Mouse (Mus musculus): ENCODE measurements around the gene Dnajc15. TPM values are rescaled to one million over a fixed set of nuclear protein-coding genes. Genes with fewer than 3 reads are reported as not detected.

The Dnajc15 gene
- polyA plus RNA-seq, 1 experiment from 2014 or later, result 111 TPM

GRCm38 (mm10) chr14:77796506-77796905, 78.4 kb downstream of the Dnajc15 start:
- DNase-seq (ENCODE audit: low spot score, missing footprints) (no peak), ATAC-seq (ENCODE audit: low FRiP score) (no peak)
- 86% methylated on average over 4 of the region's 4 CpGs for WGBS
- H3K4me1 ChIP-seq (ENCODE audit: control insufficient read depth, insufficient read depth, low read length), result 0 out of 2 replicates have a peak, but pooled peaks cover 2% of the 10 kb centered on the region
- H3K4me2 ChIP-seq, result no peak overlapping the region
- H3K27ac ChIP-seq (ENCODE audit: low read depth, low read length), result no peak overlapping the region
- H3K4me3 ChIP-seq (ENCODE audit: low read depth, low read length), result no peak overlapping the region
- H3K27me3 ChIP-seq (ENCODE audit: control insufficient read depth, insufficient read depth, low read length), result no peaks in the 10 kb centered on the region
- no peak overlapping the region for H3K9ac ChIP-seq (ENCODE audit: low read length)
- no peaks in the 10 kb centered on the region for H3K36me3 ChIP-seq (ENCODE audit: control insufficient read depth, insufficient read depth, low read length)
- H3K9me3 ChIP-seq (ENCODE audit: control insufficient read depth, low read length), result no peaks in the 10 kb centered on the region

GRCm38 (mm10) chr14:77795240-77795639, 79.7 kb downstream of the Dnajc15 start:
- no peak overlapping the region for H3K4me3 ChIP-seq (ENCODE audit: low read depth, low read length)
- H3K27ac ChIP-seq (ENCODE audit: low read depth, low read length), result no peak overlapping the region
- no peaks in the 10 kb centered on the region for H3K27me3 ChIP-seq (ENCODE audit: control insufficient read depth, insufficient read depth, low read length)
- H3K9me3 ChIP-seq (ENCODE audit: control insufficient read depth, low read length), result no peaks in the 10 kb centered on the region
- 88% methylated on average over 5 of the region's 5 CpGs for WGBS
- H3K4me2 ChIP-seq, result no peak overlapping the region
- H3K4me1 ChIP-seq (ENCODE audit: control insufficient read depth, insufficient read depth, low read length), result no peaks in the 10 kb centered on the region
- H3K9ac ChIP-seq (ENCODE audit: low read length), result no peak overlapping the region
- DNase-seq (ENCODE audit: low spot score, missing footprints), result no peak
- ATAC-seq (ENCODE audit: low FRiP score), result no peak
- H3K36me3 ChIP-seq (ENCODE audit: control insufficient read depth, insufficient read depth, low read length), result no peaks in the 10 kb centered on the region

GRCm38 (mm10) chr14:77794285-77794949, 80.5 kb downstream of the Dnajc15 start:
- Histone ChIP-seq H3K4me2 (no peak overlapping the region), H3K9me3 (ENCODE audit: control insufficient read depth, low read length) (no peaks in the 10 kb centered on the region), H3K36me3 (ENCODE audit: control insufficient read depth, insufficient read depth, low read length) (no peaks in the 10 kb centered on the region), H3K4me3 (ENCODE audit: low read depth, low read length) (no peak overlapping the region), H3K27me3 (ENCODE audit: control insufficient read depth, insufficient read depth, low read length) (no peaks in the 10 kb centered on the region), H3K4me1 (ENCODE audit: control insufficient read depth, insufficient read depth, low read length) (no peaks in the 10 kb centered on the region), H3K9ac (ENCODE audit: low read length) (no peak overlapping the region), H3K27ac (ENCODE audit: low read depth, low read length) (no peak overlapping the region)
- WGBS, result 77% methylated on average over 7 of the region's 7 CpGs
- ATAC-seq (ENCODE audit: low FRiP score), result no peak
- DNase-seq (ENCODE audit: low spot score, missing footprints), result no peak

- Histone ChIP-seq H3K4me2 (no peak overlapping the region), H3K27ac (ENCODE audit: low read depth, low read length) (no peak overlapping the region), H3K36me3 (ENCODE audit: control insufficient read depth, insufficient read depth, low read length) (no peaks in the 10 kb centered on the region), H3K4me1 (ENCODE audit: control insufficient read depth, insufficient read depth, low read length) (no peaks in the 10 kb centered on the region), H3K9ac (ENCODE audit: low read length) (no peak overlapping the region), H3K9me3 (ENCODE audit: control insufficient read depth, low read length) (no peaks in the 10 kb centered on the region), H3K4me3 (ENCODE audit: low read depth, low read length) (no peak overlapping the region), H3K27me3 (ENCODE audit: control insufficient read depth, insufficient read depth, low read length) (no peaks in the 10 kb centered on the region)
- ATAC-seq (ENCODE audit: low FRiP score), result no peak
- WGBS, result 94% methylated on average over 6 of the region's 6 CpGs
- DNase-seq (ENCODE audit: low spot score, missing footprints), result no peak
Measured at GRCm38 (mm10) chr14:77792998-77793397, 81.9 kb downstream of the Dnajc15 start.

- no peak for DNase-seq (ENCODE audit: low spot score, missing footprints)
Measured at GRCm38 (mm10) chr14:77783217-77783616, 91.7 kb downstream of the Dnajc15 start.

GRCm38 (mm10) chr14:77777365-77777764, 97.6 kb downstream of the Dnajc15 start:
- no peak for ATAC-seq (ENCODE audit: low FRiP score)
- H3K9ac ChIP-seq (ENCODE audit: low read length), result no peak overlapping the region
- H3K4me1 ChIP-seq (ENCODE audit: control insufficient read depth, insufficient read depth, low read length), result no peaks in the 10 kb centered on the region
- H3K9me3 ChIP-seq (ENCODE audit: control insufficient read depth, low read length), result no peaks in the 10 kb centered on the region
- DNase-seq (ENCODE audit: low spot score, missing footprints), result no peak
- H3K27me3 ChIP-seq (ENCODE audit: control insufficient read depth, insufficient read depth, low read length), result no peaks in the 10 kb centered on the region
- WGBS, result 94% methylated on average over 1 of the region's 1 CpGs
- no peak overlapping the region for H3K4me3 ChIP-seq (ENCODE audit: low read depth, low read length)
- no peak overlapping the region for H3K27ac ChIP-seq (ENCODE audit: low read depth, low read length)
- H3K36me3 ChIP-seq (ENCODE audit: control insufficient read depth, insufficient read depth, low read length), result no peaks in the 10 kb centered on the region
- H3K4me2 ChIP-seq, result no peak overlapping the region

More at GRCm38 (mm10) chr14:77783217-77783616, 91.7 kb downstream of the Dnajc15 start:
- no peaks in the 10 kb centered on the region for H3K9me3 ChIP-seq (ENCODE audit: control insufficient read depth, low read length)
- H3K4me1 ChIP-seq (ENCODE audit: control insufficient read depth, insufficient read depth, low read length), result no peaks in the 10 kb centered on the region
- no peak overlapping the region for H3K9ac ChIP-seq (ENCODE audit: low read length)
- H3K27me3 ChIP-seq (ENCODE audit: control insufficient read depth, insufficient read depth, low read length), result no peaks in the 10 kb centered on the region
- no peak overlapping the region for H3K4me2 ChIP-seq
- H3K4me3 ChIP-seq (ENCODE audit: low read depth, low read length), result no peak overlapping the region
- no peak overlapping the region for H3K27ac ChIP-seq (ENCODE audit: low read depth, low read length)
- no peak for ATAC-seq (ENCODE audit: low FRiP score)
- H3K36me3 ChIP-seq (ENCODE audit: control insufficient read depth, insufficient read depth, low read length), result no peaks in the 10 kb centered on the region

GRCm38 (mm10) chr14:77776005-77776531, 98.9 kb downstream of the Dnajc15 start:
- Histone ChIP-seq H3K36me3 (ENCODE audit: control insufficient read depth, insufficient read depth, low read length) (no peaks in the 10 kb centered on the region), H3K27me3 (ENCODE audit: control insufficient read depth, insufficient read depth, low read length) (no peaks in the 10 kb centered on the region), H3K4me3 (ENCODE audit: low read depth, low read length) (no peak overlapping the region), H3K4me2 (no peak overlapping the region), H3K9me3 (ENCODE audit: control insufficient read depth, low read length) (no peaks in the 10 kb centered on the region), H3K27ac (ENCODE audit: low read depth, low read length) (no peak overlapping the region), H3K9ac (ENCODE audit: low read length) (no peak overlapping the region), H3K4me1 (ENCODE audit: control insufficient read depth, insufficient read depth, low read length) (no peaks in the 10 kb centered on the region)
- DNase-seq (ENCODE audit: low spot score, missing footprints) (no peak), ATAC-seq (ENCODE audit: low FRiP score) (no peak)
- WGBS, result 82% methylated on average over 11 of the region's 11 CpGs

- Histone ChIP-seq H3K4me2 (no peak overlapping the region), H3K9ac (ENCODE audit: low read length) (no peak overlapping the region), H3K9me3 (ENCODE audit: control insufficient read depth, low read length) (no peaks in the 10 kb centered on the region), H3K4me1 (ENCODE audit: control insufficient read depth, insufficient read depth, low read length) (no peaks in the 10 kb centered on the region), H3K36me3 (ENCODE audit: control insufficient read depth, insufficient read depth, low read length) (no peaks in the 10 kb centered on the region), H3K27ac (ENCODE audit: low read depth, low read length) (no peak overlapping the region), H3K27me3 (ENCODE audit: control insufficient read depth, insufficient read depth, low read length) (no peaks in the 10 kb centered on the region), H3K4me3 (ENCODE audit: low read depth, low read length) (no peak overlapping the region)
- ATAC-seq (ENCODE audit: low FRiP score), result no peak
- 82% methylated on average over 8 of the region's 8 CpGs for WGBS
- no peak for DNase-seq (ENCODE audit: low spot score, missing footprints)
Measured at GRCm38 (mm10) chr14:77773331-77773730, 101.6 kb downstream of the Dnajc15 start.

- DNase-seq (ENCODE audit: low spot score, missing footprints) (no peak), ATAC-seq (ENCODE audit: low FRiP score) (no peak)
- no peaks in the 10 kb centered on the region for H3K9me3 ChIP-seq (ENCODE audit: control insufficient read depth, low read length)
- no peaks in the 10 kb centered on the region for H3K27me3 ChIP-seq (ENCODE audit: control insufficient read depth, insufficient read depth, low read length)
- no peak overlapping the region for H3K4me3 ChIP-seq (ENCODE audit: low read depth, low read length)
- H3K36me3 ChIP-seq (ENCODE audit: control insufficient read depth, insufficient read depth, low read length), result no peaks in the 10 kb centered on the region
- WGBS, result 70% methylated on average over 2 of the region's 2 CpGs
- no peaks in the 10 kb centered on the region for H3K4me1 ChIP-seq (ENCODE audit: control insufficient read depth, insufficient read depth, low read length)
- H3K4me2 ChIP-seq, result no peak overlapping the region
- no peak overlapping the region for H3K27ac ChIP-seq (ENCODE audit: low read depth, low read length)
- no peak overlapping the region for H3K9ac ChIP-seq (ENCODE audit: low read length)
Measured at GRCm38 (mm10) chr14:77771626-77772025, 103.3 kb downstream of the Dnajc15 start.
